Mouse (Mus musculus) stomach, postnatal 0 days (tissue): ENCODE measurements around the gene Tpm4.

Source experiments
- CTCF ChIP-seq: IDR thresholded peaks from 2 replicates; pipeline ENCODE4 v1.5.1; 2016; ENCODE audit warnings: antibody characterized with exemption, low read depth, mild to moderate bottlenecking, moderate library complexity
- EP300 ChIP-seq: optimal IDR thresholded peaks from 2 replicates; pipeline ENCODE3; 2016; ENCODE audit warnings: antibody characterized with exemption

DNA sequence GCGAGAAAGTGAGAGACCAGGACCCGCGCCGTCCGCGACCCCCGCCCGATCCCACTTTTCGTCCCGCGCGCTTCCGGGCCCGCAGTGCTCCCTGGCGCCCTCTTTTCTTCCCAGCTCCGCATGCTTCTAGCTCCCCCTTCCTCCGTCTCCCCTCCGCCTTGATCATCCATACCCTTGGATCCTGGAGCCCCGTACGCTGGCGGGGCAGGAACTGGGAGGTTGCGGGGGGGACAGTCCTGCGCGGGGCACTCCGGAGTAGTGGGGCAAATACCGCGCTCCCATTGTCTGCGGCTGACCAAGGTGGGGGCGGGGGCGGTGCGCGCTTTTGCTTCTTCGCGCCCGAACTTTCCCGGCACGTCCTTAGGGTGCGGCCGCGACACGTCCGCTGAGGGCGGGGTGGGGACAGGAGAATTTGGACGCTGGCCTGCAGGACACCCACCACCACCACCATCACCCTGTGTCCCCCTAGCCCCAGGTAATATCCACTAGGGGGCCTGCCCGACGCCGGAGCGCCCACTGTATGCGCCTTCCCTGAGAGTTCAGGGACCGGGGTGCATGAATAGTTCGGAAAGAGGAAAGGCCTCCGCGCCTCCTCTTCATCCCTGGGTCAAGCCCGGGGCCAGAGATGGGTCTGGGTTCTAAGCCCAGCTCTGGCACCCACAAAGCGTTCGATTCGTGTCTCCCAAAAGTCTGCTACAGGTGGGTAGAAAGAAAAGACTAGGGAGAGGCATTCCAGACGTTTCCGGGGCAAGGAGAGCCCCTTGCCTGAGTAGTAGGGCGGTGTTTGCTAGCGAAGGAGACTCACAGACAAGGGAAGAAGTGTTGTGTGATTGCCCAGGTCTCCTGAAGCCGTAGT, 899 bp downstream of the Tpm4 start:
- TF ChIP-seq CTCF (peak; percentile 49), EP300 (peak; percentile 40)
